Mouse (Mus musculus): Measurements from ENCODE around the gene Kat5.
A peak's percentile ranks its signal among the peaks of the same experiment; 100 is the strongest.

The Kat5 gene

DNA sequence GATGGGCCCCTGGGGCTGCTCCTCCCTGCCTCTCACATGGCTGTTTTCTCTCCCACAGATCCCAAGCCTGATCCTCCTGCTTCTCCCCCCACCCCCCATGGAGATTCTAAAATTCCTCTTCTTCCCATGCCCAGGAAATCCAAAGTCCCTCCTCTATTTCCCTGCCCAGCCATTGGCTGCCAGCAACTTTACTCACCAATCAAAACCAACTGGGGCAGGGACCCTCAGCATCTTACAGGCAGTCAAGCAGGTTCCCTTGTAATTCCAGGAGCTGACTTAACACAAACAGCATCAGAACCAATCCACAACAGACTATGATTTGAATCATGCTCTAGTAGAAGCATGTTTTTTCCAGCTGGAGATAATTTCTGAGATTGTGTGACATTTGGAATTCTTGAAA, 19.9 kb upstream of the Kat5 start:
- no peak for DNase-seq (ENCODE audit: low read depth)

DNA sequence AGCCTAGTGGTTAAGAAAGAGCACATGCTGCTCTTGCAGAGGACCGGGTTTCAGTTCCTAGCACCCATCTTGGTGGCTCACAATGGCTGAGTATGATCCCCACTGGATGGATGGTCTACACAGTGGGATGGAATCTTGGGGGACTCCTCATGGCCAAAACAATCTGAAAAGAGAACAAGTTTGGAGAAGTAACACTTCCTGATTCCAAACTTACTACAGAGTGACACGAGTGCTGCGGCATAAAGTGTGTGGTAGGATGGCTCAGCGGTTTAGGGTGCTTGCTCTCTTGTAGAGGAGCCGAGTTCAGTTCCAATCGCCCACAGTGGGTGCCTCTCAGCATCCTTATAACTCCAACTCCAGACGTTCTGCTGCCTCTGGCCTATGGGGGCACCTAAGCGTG, 15.3 kb upstream of the Kat5 start:
- no peak for DNase-seq (ENCODE audit: low read depth)

DNA sequence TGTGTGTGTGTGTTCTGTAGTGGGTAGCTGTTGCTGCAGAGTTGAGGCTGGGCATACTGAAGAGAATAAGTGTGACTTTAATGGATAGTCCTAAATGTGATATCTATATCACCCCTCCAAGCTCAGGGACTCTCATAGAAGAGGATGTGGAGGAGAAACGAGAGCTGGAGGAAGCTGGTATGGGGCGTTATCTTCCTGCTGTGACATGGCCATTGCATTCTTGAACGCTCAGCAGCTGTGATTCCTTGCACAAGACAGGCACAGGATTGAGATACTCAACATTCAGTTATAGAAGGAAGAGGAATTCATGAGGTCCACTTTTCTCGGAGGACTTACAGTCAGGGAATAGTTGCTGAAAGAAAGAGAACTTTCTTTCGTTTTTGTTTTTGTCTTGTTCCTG, 11.8 kb upstream of the Kat5 start:
- DNase-seq (ENCODE audit: low read depth): no peak

DNA sequence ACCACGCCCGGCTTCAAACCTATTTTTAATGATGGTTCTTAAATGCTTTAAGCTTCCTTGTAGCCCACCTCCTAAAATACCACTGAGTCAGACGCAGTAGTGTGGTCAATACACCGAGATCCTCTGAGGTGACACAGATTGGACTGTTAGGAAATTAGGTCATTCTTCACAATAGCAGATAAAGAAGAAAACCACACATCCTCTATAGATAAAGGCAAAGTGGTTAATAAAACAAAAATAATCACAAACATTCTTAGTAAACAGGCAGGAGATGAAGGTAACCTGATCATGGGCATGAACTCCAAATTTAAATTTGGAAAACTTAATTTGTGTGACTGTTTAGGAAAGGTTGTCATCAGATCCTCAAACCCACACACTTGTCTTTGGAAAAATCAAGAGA, 10.0 kb upstream of the Kat5 start:
- no peak for DNase-seq (ENCODE audit: low read depth)

DNA sequence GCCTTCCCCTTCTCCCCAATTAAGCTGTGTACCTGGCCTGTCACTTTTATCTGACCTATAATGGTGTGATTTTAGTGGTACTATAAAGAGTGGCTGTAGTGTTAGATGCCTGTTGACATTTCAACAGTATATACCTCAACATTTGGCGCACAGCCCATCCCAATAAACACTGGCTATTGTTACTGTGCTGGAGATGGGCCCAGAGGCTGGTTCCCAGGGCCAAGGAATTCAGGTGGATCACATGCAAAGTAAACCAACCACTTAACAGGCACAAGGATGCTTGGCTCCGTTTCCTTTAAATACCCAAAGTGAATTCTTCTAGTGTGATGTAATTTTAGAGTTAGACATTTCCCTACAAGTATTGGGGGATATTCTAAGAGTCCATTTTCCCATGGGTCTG, 4.9 kb upstream of the Kat5 start:
- no peak for DNase-seq (ENCODE audit: low read depth)

DNA sequence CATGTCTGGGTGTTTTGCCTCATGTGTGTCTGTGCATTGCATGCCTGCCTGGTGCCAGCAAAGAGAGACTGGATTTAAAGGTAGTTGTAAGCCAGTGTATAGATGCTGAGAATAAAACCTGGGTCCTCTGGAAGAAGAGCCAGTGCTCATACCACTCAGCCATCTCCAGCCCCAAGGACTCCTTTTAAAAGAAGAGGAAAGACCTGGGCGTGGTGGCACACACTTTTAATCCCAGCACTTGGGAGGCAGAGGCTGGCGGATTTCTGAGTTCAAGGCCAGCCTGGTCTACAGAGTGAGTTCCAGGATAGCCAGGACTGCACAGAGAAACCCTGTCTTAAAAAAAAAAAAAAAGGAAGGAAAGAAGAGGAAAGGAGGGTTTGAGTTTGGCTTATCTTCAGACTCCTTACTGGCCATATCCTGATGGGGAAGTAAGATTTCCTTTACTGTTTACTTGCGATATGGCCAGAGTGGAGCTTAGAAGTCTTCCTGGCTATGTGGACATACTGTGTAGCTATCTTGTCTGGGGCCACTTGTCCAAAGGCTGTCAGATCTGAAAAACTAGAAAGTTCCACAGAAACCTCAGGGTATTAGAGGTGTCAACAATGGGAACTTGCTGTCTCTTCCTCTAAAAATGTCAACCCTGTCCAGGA, 2.9 kb upstream of the Kat5 start:
- DNase-seq (ENCODE audit: low read depth): no peak

DNA sequence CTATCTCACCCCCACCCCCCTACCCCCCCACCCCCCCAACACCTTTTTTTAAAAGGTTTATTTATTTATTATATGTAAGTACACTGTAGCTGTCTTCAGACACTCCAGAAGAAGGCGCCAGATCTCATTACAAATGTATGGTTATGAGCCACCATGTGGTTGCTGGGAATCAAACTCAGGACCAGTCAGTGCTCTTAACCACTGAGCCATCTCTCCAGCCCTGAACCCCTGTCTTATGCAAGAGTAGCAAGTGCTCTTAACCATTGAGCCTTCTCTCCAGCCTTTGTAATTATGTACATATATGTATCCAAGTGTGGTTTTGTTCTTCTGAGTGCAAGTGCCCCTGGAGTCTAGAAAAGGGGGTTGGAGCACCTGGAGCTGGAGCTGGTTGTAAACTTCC, 1.9 kb upstream of the Kat5 start:
- no peak for DNase-seq (ENCODE audit: low read depth)

DNA sequence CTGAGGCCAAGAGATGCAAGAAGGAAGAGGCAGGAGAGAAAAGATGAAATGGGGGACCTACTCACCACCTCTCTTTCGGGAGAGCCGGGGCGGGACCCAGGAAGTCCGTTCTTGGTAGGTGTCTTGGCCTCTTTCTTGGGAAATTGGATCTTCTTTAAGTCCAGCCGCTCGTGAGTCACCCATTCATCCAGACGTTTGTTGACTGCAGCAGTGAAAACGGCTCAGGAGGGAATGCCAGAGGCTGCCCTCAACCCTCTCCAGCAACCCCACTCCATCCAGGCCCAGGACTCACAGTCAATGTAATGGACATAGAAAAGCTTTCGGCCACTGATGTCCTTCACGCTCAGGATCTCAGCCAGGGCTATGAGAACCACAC, 878 bp downstream of the Kat5 start:
- DNase-seq (ENCODE audit: low read depth): no peak

DNA sequence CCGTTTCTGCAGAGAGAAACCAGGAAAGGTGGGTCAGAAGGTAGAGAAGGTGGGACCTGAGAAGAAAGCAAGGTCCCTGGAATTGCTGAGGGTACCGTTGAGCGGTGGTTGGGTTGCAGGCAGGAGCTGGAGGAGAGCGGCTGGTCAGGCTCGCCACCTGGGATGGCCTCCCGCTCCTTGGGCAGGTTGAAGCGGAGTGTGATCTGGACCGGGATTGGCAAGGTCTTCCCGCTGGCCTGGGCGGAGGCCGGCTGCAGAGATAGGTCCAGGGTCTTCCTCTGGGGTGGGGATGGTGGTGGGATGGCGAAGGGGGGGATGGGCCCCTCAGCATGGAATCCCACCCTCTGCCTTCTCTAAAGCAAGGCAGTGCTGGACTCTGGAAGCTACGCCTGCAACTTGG, 1.3 kb downstream of the Kat5 start:
- DNase-seq (ENCODE audit: low read depth): no peak

DNA sequence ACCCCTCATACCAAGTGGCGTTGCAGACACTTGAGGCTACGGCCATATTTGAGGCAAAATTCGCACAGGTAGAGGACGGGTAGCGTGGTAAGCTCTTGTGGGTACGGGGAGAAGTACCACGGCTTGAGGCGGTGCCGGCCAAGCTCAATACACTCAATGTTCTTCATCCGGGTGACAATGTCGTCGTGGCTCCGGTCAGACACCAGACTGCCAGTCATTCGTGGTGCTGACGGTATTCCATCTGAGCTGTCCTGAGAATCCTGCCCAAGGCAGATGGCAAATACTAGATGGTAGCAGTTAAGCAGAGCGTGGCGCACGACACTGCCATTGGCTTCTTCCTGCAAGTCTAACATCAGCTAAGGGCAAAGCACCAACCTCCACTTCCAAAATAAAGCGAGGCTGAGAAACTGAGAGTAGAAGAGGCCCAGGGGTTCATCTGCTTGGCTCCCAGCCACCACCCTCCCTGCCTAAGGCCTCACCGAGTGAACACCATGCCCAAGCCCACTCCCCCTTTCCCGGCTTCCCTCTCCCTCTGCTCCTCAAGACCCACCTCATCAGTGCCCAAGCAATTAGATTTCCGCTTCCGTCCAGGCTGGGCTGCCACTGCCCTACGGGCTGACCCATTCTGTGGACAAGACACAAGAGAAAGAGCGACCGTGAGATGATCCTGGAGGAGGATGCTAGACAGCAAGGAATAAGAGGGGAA, 2.2 kb downstream of the Kat5 start:
- DNase-seq (ENCODE audit: low read depth): no peak

DNA sequence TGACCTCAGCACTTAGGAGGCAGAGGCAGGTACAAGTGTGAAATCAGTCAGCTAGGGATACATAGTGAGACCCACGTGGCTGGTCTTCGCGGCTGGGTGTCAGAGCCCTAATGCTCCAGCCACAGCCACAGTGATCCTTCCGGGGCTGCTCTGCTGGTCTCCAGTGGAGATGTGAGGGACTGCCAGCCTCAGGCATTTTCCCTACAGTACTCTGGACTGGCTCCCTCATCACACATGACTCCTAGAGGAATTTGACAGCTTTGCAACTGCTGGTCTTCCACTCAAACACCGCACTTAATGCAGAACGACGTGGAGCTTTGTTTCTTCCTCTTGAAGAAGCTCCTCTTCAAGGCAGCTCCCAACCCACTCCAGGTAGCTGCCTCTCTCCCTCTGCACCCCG, 3.8 kb downstream of the Kat5 start:
- no peak for DNase-seq (ENCODE audit: low read depth)

DNA sequence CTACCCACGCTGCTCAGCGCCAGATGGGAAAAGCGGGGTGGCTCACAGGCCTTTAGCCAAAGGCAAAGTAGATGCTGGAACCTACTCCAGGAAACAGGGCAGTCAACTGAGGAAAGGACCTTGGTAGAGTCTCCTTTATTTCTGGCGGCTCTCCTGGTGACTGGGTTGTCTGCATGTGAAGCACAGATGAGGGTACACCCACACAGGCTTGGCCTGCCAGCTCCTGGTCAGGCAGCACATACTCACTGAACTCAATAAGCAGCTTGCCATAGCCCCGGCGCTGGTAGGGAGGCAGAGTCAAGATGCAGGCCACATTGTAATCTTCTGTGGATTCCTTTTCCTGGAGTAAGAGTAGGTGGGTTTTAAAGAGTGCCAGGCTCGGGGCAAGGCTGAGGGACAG, 4.9 kb downstream of the Kat5 start:
- no peak for DNase-seq (ENCODE audit: low read depth)

DNA sequence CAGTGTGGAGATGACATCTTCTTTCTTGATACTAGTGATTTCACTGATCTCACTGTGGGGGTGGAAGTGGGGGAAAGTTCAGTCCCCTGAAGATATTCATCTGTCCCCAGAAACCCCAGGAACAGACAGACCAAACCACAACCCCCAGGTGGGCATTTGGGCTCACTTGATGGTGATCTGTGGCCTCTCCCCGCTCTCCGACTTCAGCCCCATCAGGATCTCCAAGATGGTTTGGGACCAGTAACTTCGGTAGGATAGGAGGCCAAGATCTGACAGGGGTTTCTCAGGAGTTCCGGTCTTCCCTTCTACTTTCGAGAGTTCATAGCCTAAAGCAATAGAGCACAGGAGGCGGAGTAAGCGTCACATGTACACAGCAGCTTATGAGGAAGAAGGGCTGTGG, 6.4 kb downstream of the Kat5 start:
- DNase-seq (ENCODE audit: low read depth): no peak

DNA sequence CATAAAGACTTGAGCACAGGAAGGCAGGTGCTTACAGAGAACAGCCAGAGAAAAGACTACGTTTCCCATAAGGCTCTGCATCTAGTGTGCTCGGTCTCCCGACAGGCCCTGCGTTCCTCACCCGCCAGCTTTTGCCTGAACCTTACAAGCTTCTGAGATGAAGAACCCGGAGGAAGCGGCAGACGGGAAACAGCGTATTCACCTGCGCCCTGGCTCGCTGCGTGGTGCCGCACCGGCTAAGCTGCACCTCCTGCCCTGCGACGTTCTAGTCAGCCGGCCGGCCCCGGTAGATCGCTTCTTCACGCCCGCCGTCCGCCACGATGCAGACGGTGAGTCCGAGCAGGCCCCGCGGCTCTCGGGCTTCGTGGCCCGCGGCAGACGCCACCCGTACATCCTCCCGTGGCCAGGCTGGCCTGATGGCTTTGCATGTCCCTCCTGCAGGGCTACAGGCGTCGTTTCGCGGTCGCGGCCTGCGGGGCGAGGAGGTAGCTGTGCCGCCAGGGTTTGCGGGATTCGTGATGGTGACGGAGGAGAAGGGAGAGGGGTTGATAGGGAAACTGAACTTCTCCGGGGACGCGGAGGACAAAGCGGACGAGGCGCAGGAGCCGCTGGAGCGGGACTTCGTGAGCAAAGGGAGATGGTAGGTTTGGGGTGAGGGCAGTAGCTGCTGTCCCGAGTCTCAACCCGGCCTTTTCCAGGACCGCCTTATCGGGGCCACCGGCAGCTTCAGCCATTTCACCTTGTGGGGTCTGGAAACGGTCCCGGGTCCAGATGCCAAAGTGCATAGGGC, 8.1 kb downstream of the Kat5 start, which contains the start of gene Rnaseh2c:
Rnaseh2c (plus strand) TSS at position 122 of the 790 bp plus-strand sequence.
- DNase-seq (ENCODE audit: low read depth): peak; percentile 61

DNA sequence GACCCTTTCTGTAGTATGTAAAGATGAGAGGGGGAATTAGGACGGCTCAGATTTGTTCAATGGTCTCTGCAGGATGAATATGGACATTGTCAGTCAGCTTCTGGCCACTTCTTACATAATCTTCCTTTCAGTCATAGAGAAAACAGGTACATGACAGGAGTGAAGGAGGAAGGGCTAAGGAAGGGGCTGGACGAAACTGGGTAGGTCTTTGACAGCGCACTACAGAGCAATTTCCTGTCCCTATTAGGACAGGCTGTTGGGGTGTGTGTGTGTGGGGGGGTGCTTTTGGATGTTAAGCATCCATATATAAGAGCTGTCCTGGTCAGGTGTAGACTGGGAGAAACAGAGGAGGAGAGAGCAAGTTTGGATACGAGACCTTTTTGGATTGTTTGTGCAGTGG, 10.8 kb downstream of the Kat5 start:
- DNase-seq (ENCODE audit: low read depth): no peak

DNA sequence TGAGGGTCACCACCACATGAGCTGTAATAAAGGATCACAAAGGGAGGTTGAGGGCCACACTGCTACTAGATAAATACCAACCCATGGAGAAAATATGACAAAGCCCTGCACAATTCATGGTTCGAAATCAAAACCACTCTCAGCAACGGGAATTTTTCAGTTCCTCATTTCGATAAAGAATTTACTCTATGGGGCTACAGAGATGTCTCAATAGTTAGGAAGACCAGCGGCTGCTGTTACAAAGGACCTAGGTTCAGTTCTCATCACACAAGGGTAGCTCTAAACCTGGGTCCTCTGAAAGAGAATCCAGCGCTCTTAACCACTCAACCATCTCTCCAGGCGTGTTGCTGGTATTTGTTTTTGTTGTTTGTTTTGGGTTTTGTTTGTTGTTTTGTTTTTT, 18.1 kb downstream of the Kat5 start:
- no peak for DNase-seq (ENCODE audit: low read depth)

DNA sequence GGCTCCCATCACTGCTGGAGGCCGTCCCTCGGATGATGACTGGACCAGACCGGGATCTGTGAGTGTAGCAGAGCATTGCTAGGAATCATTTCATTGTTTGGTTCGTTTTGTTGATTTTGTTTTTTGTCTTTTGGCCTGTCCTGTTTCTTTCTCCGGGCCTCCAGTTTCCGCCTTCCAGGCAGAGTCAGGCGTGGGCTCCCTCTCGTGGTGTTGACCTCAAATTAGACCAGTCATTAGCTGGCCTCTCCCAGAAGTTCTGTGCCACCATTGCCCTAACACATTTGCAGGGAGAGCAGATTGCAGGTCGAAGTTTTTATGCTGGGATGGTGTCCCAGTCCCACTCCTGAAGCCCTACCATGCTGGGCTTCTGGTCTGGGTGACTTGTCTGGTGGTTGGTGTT, 20.9 kb downstream of the Kat5 start:
- DNase-seq (ENCODE audit: low read depth): no peak

DNA sequence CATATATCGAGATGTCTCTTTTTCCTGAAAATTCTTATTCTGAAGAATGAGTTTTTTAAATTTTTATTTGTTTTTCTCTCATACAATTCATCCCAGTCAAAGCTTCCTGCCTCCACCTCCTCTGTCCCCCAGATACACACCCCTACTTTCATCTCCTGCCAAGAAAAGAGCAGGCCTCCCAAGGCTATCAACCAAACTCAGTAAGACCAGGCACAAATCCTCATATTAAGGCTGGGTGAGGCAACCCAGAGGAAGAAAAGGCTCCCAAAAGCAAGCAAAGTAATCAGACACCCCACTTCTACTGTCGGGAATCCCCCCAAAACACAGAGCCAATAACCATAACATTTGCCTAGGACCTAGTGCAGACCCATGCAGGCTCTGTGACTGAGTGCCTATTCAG, 28.0 kb downstream of the Kat5 start:
- DNase-seq (ENCODE audit: low read depth): no peak

DNA sequence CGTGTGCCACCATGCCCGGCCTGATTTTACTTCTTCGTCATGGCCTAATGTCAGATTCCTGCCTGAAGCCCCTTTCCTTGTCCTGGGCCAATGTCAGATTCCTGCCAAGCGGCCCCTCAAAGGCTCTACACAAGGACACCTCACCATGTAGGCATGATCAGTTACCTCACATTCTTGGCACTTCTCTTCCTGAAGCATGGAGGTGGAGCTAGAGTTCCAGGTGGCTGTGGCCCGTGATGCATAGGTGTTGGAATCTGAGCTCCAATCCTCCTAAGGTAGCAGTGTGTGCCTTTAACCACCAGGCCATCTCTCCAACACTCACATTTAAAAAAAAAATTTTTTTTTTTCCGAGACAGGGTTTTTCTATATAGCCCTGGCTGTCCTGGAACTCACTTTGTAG, 29.3 kb downstream of the Kat5 start:
- no peak for DNase-seq (ENCODE audit: low read depth)

DNA sequence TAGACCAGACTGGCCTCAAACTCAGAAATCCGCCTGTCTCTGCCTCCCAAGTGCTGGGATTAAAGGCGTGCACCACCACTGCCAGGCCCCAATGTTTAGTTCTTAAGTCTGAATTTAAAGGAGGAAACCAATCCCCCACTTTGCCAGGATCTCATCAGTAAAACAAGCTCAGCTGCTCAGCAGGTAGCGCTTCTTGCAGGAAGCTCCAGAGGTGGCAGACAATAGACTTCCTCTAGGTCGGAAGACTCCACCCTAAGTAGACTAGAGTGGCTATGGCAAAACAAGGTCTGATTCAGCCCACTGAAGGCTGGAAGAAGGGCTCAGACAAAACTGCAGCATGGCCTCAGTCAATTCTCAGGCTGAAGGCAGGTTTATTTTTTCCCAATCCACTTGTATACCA, 30.1 kb downstream of the Kat5 start:
- no peak for DNase-seq (ENCODE audit: low read depth)

DNA sequence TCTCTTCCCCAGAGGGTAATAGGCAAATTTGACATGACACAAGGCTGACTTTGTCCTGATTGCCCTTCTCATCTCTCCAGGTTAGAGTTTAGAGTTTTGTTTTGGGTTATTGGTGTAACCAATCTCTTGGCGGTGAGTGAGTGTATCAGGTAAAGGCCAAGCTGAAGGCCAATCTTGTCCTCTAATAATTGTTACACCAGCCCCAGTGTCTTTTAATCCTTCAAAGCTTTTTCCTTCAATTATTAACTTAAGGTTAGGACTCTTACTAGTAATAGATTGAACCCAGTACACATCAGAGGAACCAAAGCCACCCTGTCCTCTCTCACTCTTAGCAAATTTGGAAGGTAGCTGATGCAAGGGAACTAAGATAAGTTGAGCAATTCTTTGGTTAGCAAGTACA, 34.7 kb downstream of the Kat5 start:
- DNase-seq (ENCODE audit: low read depth): no peak

DNA sequence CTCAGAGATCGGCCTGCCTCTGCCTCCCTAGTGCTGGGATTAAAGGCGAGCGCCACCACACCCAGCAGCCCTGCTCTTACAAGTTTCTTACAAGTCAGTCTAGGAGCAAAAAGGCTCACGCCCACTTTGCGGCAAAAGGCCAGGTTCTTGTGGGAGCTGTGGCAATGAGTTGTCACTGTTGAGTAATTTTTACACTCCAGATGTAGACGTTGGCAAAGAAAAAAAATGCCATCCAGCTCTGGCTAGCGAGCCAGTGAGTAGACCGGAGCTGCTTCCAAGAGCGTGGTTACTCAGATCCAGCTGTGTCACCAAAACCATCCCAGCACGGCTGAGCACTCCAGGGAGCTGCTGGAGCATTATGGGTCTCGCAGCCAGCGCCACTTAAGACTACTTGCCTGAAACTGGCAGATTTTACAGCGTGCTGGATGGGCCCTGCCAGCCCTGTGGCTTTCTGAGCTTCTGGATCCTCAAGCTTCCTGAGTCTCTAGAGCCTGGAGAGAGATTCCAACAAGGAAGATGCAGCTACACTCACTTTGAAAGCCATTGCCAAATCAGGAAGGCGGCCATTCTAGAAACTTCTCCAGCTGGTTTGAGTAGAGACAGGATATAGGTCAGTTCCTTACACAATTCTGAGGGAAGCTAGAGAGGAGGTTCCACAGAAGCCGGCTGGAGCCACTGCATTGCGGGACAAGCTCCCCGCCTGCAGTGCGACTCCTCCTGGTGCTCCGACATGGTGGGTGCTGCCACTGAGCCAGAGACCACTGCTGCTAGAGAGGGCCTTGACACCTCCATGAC, 37.5 kb downstream of the Kat5 start:
- DNase-seq (ENCODE audit: low read depth): no peak

DNA sequence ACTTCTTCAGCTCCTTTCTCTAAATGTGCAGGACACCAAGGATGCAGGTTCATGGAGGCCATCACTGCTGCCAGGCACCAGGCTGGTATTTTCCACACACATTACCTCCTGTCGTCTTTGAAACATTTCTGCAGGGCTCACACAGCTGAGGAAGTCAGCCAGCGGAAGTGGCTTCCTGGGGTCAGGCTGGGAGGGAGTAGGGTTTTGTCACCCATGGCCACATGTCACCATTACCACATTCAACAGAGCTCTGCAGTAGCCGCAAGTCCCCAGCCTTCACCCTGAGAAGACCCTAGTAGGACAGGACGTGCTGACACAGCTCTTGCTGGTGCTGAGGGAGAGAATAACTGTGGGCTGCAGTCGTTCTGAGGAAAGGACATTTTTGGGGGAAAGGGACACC, 38.2 kb downstream of the Kat5 start:
- DNase-seq (ENCODE audit: low read depth): peak; percentile 53

Measured in c-Kit-positive CD71-negative TER-119-negative erythroid progenitor cells, embryonic 14.5 days (primary cell).